Comparison of ENCODE assay signal across 8 mouse cellular contexts in genomic region chrX:38634801-38635637, GRCm38 (mm10). TPM values are rescaled to one million over a fixed set of nuclear protein-coding genes. Genes with fewer than 3 reads are reported as not detected.
DNase-seq lines count a peak whose midpoint lies in the region; ATAC-seq and TF ChIP-seq lines count a peak whose summit lies in the region.

Gene C1galt1c1 (minus strand): TSS chrX:38635087.

- peak; percentile 97 for ATAC-seq in G1E (ENCODE audit: extremely low read depth, insufficient number of reproducible peaks, low FRiP score, poor library complexity, severe bottlenecking)
- peak; percentile 99 for ATAC-seq in forebrain, embryonic 16.5 days
- ATAC-seq in lung, embryonic 14.5 days (ENCODE audit: insufficient read depth), result peak; percentile 100

- peak within 1 kb of the TSS; percentile 78 for H3K4me3 ChIP-seq in G1E (ENCODE audit: low read depth, low read length)
- peak within 1 kb of the TSS; percentile 53 for H3K4me3 ChIP-seq in forebrain, embryonic 16.5 days (replicated peaks; ENCODE audit: low read length)
- peak within 1 kb of the TSS; percentile 63 for H3K4me3 ChIP-seq in layer of hippocampus, adult 2 months
- H3K4me3 ChIP-seq in lung, embryonic 14.5 days (ENCODE audit: low read depth, low read length), result peak within 1 kb of the TSS; percentile 49
- peak within 1 kb of the TSS; percentile 63 for H3K4me3 ChIP-seq in olfactory bulb, adult 2 months (ENCODE audit: insufficient read depth, low read depth, low read length)
- H3K4me3 ChIP-seq in thymus, adult 2 months (ENCODE audit: control insufficient read depth, insufficient read depth, low read length), result peak within 1 kb of the TSS; percentile 95

- DNase-seq in G1E (ENCODE audit: low spot score), result peak; percentile 75
- peak; percentile 89 to 93 for DNase-seq in cerebellum, adult 18-20 months
- DNase-seq in heart, postnatal 36 days, result peak; percentile 82 to 86
- DNase-seq in layer of hippocampus, adult 2 months (ENCODE audit: low spot score in 2 of 2), result peak; percentile 84 to 90
- DNase-seq in lung, embryonic 14.5 days, result peak; percentile 92
- peak; percentile 88 for DNase-seq in thymus, adult 2 months

- intact Hi-C loops in heart, postnatal 36 days (cut with DNase I), result loop anchor here (2.0 to 10.0 kb wide), 2 partner anchors 34 to 380 kb away; partner anchors contain the start of genes Mcts1 and Tmem255a

- H3K9ac ChIP-seq in forebrain, embryonic 16.5 days (replicated peaks; ENCODE audit: low read depth, low read length), result peak within 1 kb of the TSS; percentile 75
- peak within 1 kb of the TSS; percentile 53 for H3K9ac ChIP-seq in lung, embryonic 14.5 days

- H3K4me1 ChIP-seq in G1E (ENCODE audit: insufficient read depth, low read depth, low read length), result peaks cover 14% of the 10 kb centered on the region
- peaks cover 3% of the 10 kb centered on the region for H3K4me1 ChIP-seq in forebrain, embryonic 16.5 days (replicated peaks; ENCODE audit: control insufficient read depth, insufficient read depth, low read length)
- H3K4me1 ChIP-seq in lung, embryonic 14.5 days (ENCODE audit: insufficient read depth), result no peaks in the 10 kb centered on the region
- no peaks in the 10 kb centered on the region for H3K4me1 ChIP-seq in olfactory bulb, adult 2 months (ENCODE audit: control insufficient read depth, insufficient read depth, low read length)
- H3K4me1 ChIP-seq in thymus, adult 2 months (replicated peaks; ENCODE audit: control insufficient read depth, insufficient read depth, low read length), result no peaks in the 10 kb centered on the region; the same call in 1 of the 2 replicates

- peak within 1 kb of the TSS; percentile 50 for H3K4me2 ChIP-seq in forebrain, embryonic 16.5 days (ENCODE audit: low read length)
- peak within 1 kb of the TSS; percentile 57 for H3K4me2 ChIP-seq in lung, embryonic 14.5 days

- H3K27me3 ChIP-seq in G1E (ENCODE audit: insufficient read depth, low read length), result no peaks in the 10 kb centered on the region
- H3K27me3 ChIP-seq in forebrain, embryonic 16.5 days (replicated peaks; ENCODE audit: control insufficient read depth, insufficient read depth, low read length), result no peaks in the 10 kb centered on the region
- no peaks in the 10 kb centered on the region for H3K27me3 ChIP-seq in lung, embryonic 14.5 days (ENCODE audit: insufficient read depth, low read length)
- no peaks in the 10 kb centered on the region for H3K27me3 ChIP-seq in thymus, adult 2 months (ENCODE audit: control insufficient read depth, insufficient read depth, low read length)

- H3K9me3 ChIP-seq in G1E (replicated peaks), result no peaks in the 10 kb centered on the region
- H3K9me3 ChIP-seq in forebrain, embryonic 16.5 days (ENCODE audit: control insufficient read depth, low read length), result no peaks in the 10 kb centered on the region
- no peaks in the 10 kb centered on the region for H3K9me3 ChIP-seq in lung, embryonic 14.5 days (ENCODE audit: low read depth, low read length)

- no peak for TF ChIP-seq CTCF in G1E (IDR thresholded peaks at IDR 0.05; ENCODE audit: low read depth, low read length)
- peak; percentile 23 for TF ChIP-seq CTCF in layer of hippocampus, adult 2 months (conservative IDR thresholded peaks at IDR 0.05)
- 0 out of 2 replicates have a peak, but pooled peaks have one; percentile 18 for TF ChIP-seq CTCF in lung, embryonic 14.5 days (IDR thresholded peaks at IDR 0.05; ENCODE audit: low read depth)
- TF ChIP-seq CTCF in olfactory bulb, adult 2 months (IDR thresholded peaks at IDR 0.05; ENCODE audit: insufficient read depth, low read depth, low read length), result no peak
- TF ChIP-seq CTCF in thymus, adult 2 months (IDR thresholded peaks at IDR 0.05; ENCODE audit: borderline replicate concordance, control insufficient read depth, extremely low read depth, insufficient read depth, low read length, poor library complexity), result no peak

- peak; percentile 39; the same call in 1 of the 2 replicates for TF ChIP-seq POLR2A in olfactory bulb, adult 2 months (IDR thresholded peaks at IDR 0.05; ENCODE audit: insufficient read depth, low read depth, low read length)
- 0 out of 2 replicates have a peak, but pooled peaks have one; percentile 34 for TF ChIP-seq POLR2A in thymus, adult 2 months (IDR thresholded peaks at IDR 0.05; ENCODE audit: control insufficient read depth, extremely low read depth, insufficient read depth, low read length, poor library complexity)

- H3K27ac ChIP-seq in forebrain, embryonic 16.5 days (ENCODE audit: low read length), result peak within 1 kb of the TSS; percentile 93
- H3K27ac ChIP-seq in layer of hippocampus, adult 2 months, result peak within 1 kb of the TSS; percentile 96
- peak within 1 kb of the TSS; percentile 84 for H3K27ac ChIP-seq in lung, embryonic 14.5 days (ENCODE audit: low read depth)
- peak within 1 kb of the TSS; percentile 84 for H3K27ac ChIP-seq in olfactory bulb, adult 2 months (ENCODE audit: insufficient read depth, low read depth, low read length)
- peak within 1 kb of the TSS; percentile 59 for H3K27ac ChIP-seq in thymus, adult 2 months (ENCODE audit: control insufficient read depth, insufficient read depth, low read length)

- 13% methylated on average over 36 of the region's 43 CpGs for WGBS in forebrain, embryonic 16.5 days
- 16% methylated on average over 32 of the region's 43 CpGs for WGBS in lung, embryonic 14.5 days
- WGBS in olfactory bulb, adult 2 months, result 27% methylated on average over 42 of the region's 43 CpGs
- whole genome bisulfite sequencing in thymus, adult 2 months, result under 1% methylated on average over 29 of the region's 43 CpGs

- H3K36me3 ChIP-seq in G1E (replicated peaks), result peaks cover 13% of the 10 kb centered on the region
- H3K36me3 ChIP-seq in forebrain, embryonic 16.5 days (ENCODE audit: control insufficient read depth, insufficient read depth), result no peaks in the 10 kb centered on the region
- no peaks in the 10 kb centered on the region for H3K36me3 ChIP-seq in lung, embryonic 14.5 days (ENCODE audit: insufficient read depth)
- H3K36me3 ChIP-seq in thymus, adult 2 months (ENCODE audit: control insufficient read depth, insufficient read depth, low read length), result no peaks in the 10 kb centered on the region

RNA-seq across cellular contexts. Expression of gene C1galt1c1, which starts in this region (rescaled TPM):
- 14.7 and 18.8 TPM in 2 replicates for total RNA-seq in G1E (2014; fragmentation: Nextera tagmentation)
- 28.4 and 33.3 TPM in 2 replicates for total RNA-seq in G1E (2017)
- 0.25 and 0.50 TPM in 2 replicates for polyA plus RNA-seq in G1E (2012)
- 25.7 and 26.7 TPM in 2 replicates for polyA plus RNA-seq in forebrain, embryonic 16.5 days (2015; fragmentation: Nextera tagmentation; extraction: Ambion mirVana)
- total RNA-seq in heart, postnatal 36 days (2021), result 10 to 100 TPM; 11.2 to 13.0 TPM
- 10 to 100 TPM; 22.4 to 25.3 TPM for total RNA-seq in layer of hippocampus, adult 2 months (2021)
- polyA plus RNA-seq in lung, embryonic 14.5 days (2014; fragmentation: Nextera tagmentation; extraction: Ambion mirVana), result 23.3 and 24.4 TPM in 2 replicates
- polyA plus RNA-seq in olfactory bulb, adult 2 months (2012; ENCODE audit: insufficient read depth, insufficient read length, low replicate concordance, missing spikeins), result not detected in 2 replicates
- 4.6 and 5.8 TPM in 2 replicates for polyA plus RNA-seq in thymus, adult 2 months (2012; rRNA removed)

Comparison
In these comparisons a context has a peak if more than half of its experiments do, and no peak if none do; other contexts are left out.
1. Peak in every context shown above with its lines: DNase-seq, ATAC-seq, H3K4me3 ChIP-seq and H3K27ac ChIP-seq.
2. CTCF ChIP-seq: peak in layer of hippocampus, adult 2 months (single experiment) and lung, embryonic 14.5 days (single experiment); none in G1E (single experiment), olfactory bulb, adult 2 months (single experiment) and thymus, adult 2 months (single experiment).